Mouse (Mus musculus) embryonic facial prominence, embryonic 10.5 days (tissue): Measurements from ENCODE around the gene Leo1. TPM values are rescaled to one million over a fixed set of nuclear protein-coding genes. Genes with fewer than 3 reads are reported as not detected.

Source experiments
- DNase-seq: peaks from one replicate; pipeline ENCODE4 v3.0.0-alpha.2; 2017; ENCODE audit warnings: low spot score
- H3K27ac ChIP-seq: fragments of 300-500 bp; sonication (generic); replicated peaks from 2 replicates; pipeline ENCODE4 v1.5.1; 2016; ENCODE audit warnings: mild to moderate bottlenecking
- H3K27me3 ChIP-seq: fragments of 300-500 bp; sonication (generic); replicated peaks from 2 replicates; pipeline ENCODE4 v1.6.1; 2016; ENCODE audit warnings: low read depth, mild to moderate bottlenecking; ENCODE audit not compliant: poor library complexity, severe bottlenecking
- H3K36me3 ChIP-seq: fragments of 300-500 bp; sonication (generic); replicated peaks from 2 replicates; pipeline ENCODE4 v1.6.1; 2016; ENCODE audit warnings: mild to moderate bottlenecking, moderate library complexity
- H3K4me1 ChIP-seq: fragments of 300-500 bp; sonication (generic); 2 replicates; pipeline ENCODE4 v1.6.1; 2016
- H3K4me3 ChIP-seq: fragments of 300-500 bp; sonication (generic); 2 replicates; pipeline ENCODE4 v1.5.1; 2016; ENCODE audit warnings: mild to moderate bottlenecking, moderate library complexity
- H3K9me3 ChIP-seq: fragments of 300-500 bp; sonication (generic); 2 replicates; pipeline ENCODE4 v1.6.1; 2016; ENCODE audit warnings: mild to moderate bottlenecking
- WGBS: fragments of 180-500 bp; shearing (Covaris S2); methylation state at CpG from one replicate; pipeline ENCODE4 v1.1.7; 2016; 5-methylcytosine and 5-hydroxymethylcytosine counted together
- polyA plus RNA-seq: library from polyadenylated mRNA; unstranded; fragments of >200 nt; fragmentation: Nextera tagmentation; extraction: Ambion mirVana; gene quantifications from 2 replicates; pipeline ENCODE4 v1.2.1, GENCODE M21; 2016

Leo1 gene
- 53.9 and 57.7 TPM in 2 replicates for polyA plus RNA-seq

- peaks cover 22% of the 10 kb centered on the region for H3K36me3 ChIP-seq
- peak within 1 kb of the TSS; percentile 97 for H3K27ac ChIP-seq
- H3K4me1 ChIP-seq, result peaks cover 18% of the 10 kb centered on the region
- H3K9me3 ChIP-seq, result no peaks in the 10 kb centered on the region
- H3K4me3 ChIP-seq, result peak within 1 kb of the TSS; percentile 99
- 1% methylated on average over 45 of the region's 45 CpGs for WGBS
- DNase-seq, result peak; percentile 93
- no peaks in the 10 kb centered on the region for H3K27me3 ChIP-seq
Measured at GRCm38 (mm10) chr9:75440796-75441666, at the start of gene Leo1. TSS of gene Leo1 (plus strand) at chr9:75441524.

- Histone ChIP-seq H3K4me3 (no peak overlapping the region), H3K27ac (no peak overlapping the region), H3K36me3 (peaks cover 100% of the 10 kb centered on the region), H3K27me3 (no peaks in the 10 kb centered on the region), H3K4me1 (no peaks in the 10 kb centered on the region), H3K9me3 (no peaks in the 10 kb centered on the region)
- WGBS, result 84% methylated on average over 12 of the region's 12 CpGs
- DNase-seq, result no peak
Measured at GRCm38 (mm10) chr9:75393251-75393650, 48.1 kb upstream of the Leo1 start.

GRCm38 (mm10) chr9:75395971-75396370 lies 45.4 kb upstream of the Leo1 start:
- no peak for DNase-seq
- Histone ChIP-seq H3K27ac (no peak overlapping the region), H3K36me3 (peaks cover 86% of the 10 kb centered on the region), H3K9me3 (no peaks in the 10 kb centered on the region), H3K27me3 (no peaks in the 10 kb centered on the region), H3K4me1 (no peaks in the 10 kb centered on the region), H3K4me3 (no peak overlapping the region)
- 92% methylated on average over 6 of the region's 6 CpGs for WGBS

- WGBS, result 91% methylated on average over 4 of the region's 4 CpGs
Measured at GRCm38 (mm10) chr9:75399069-75399468, 42.3 kb upstream of the Leo1 start.

GRCm38 (mm10) chr9:75400639-75401038 lies 40.7 kb upstream of the Leo1 start:
- no peak overlapping the region for H3K4me3 ChIP-seq
- H3K27me3 ChIP-seq, result no peaks in the 10 kb centered on the region
- H3K9me3 ChIP-seq, result no peaks in the 10 kb centered on the region
- H3K36me3 ChIP-seq, result peaks cover 39% of the 10 kb centered on the region
- no peak overlapping the region for H3K27ac ChIP-seq
- no peak for DNase-seq
- 87% methylated on average over 5 of the region's 5 CpGs for WGBS
- peaks cover 27% of the 10 kb centered on the region for H3K4me1 ChIP-seq

More at GRCm38 (mm10) chr9:75399069-75399468, 42.3 kb upstream of the Leo1 start:
- H3K27me3 ChIP-seq, result no peaks in the 10 kb centered on the region
- peaks cover 55% of the 10 kb centered on the region for H3K36me3 ChIP-seq
- H3K9me3 ChIP-seq, result no peaks in the 10 kb centered on the region
- H3K27ac ChIP-seq, result no peak overlapping the region
- peaks cover 18% of the 10 kb centered on the region for H3K4me1 ChIP-seq
- H3K4me3 ChIP-seq, result no peak overlapping the region
- no peak for DNase-seq

GRCm38 (mm10) chr9:75401593-75402504 lies 39.5 kb upstream of the Leo1 start:
- Histone ChIP-seq H3K9me3 (no peaks in the 10 kb centered on the region), H3K4me1 (peaks cover 38% of the 10 kb centered on the region), H3K36me3 (peaks cover 32% of the 10 kb centered on the region), H3K4me3 (no peak overlapping the region), H3K27me3 (no peaks in the 10 kb centered on the region), H3K27ac (no peak overlapping the region)
- DNase-seq, result no peak
- WGBS, result 87% methylated on average over 20 of the region's 20 CpGs

- H3K27ac ChIP-seq, result no peak overlapping the region
- H3K27me3 ChIP-seq, result no peaks in the 10 kb centered on the region
- H3K36me3 ChIP-seq, result peaks cover 15% of the 10 kb centered on the region
- DNase-seq, result no peak
- WGBS, result 83% methylated on average over 3 of the region's 3 CpGs
- H3K4me3 ChIP-seq, result no peak overlapping the region
- no peaks in the 10 kb centered on the region for H3K9me3 ChIP-seq
- peaks cover 54% of the 10 kb centered on the region for H3K4me1 ChIP-seq
Measured at GRCm38 (mm10) chr9:75403520-75403919, 37.8 kb upstream of the Leo1 start.

GRCm38 (mm10) chr9:75406121-75406520 lies 35.2 kb upstream of the Leo1 start:
- no peak overlapping the region for H3K4me3 ChIP-seq
- H3K27ac ChIP-seq, result no peak overlapping the region
- 0 out of 2 replicates have a peak, but pooled peaks cover 5% of the 10 kb centered on the region for H3K36me3 ChIP-seq
- no peak for DNase-seq
- H3K9me3 ChIP-seq, result no peaks in the 10 kb centered on the region
- WGBS, result 95% methylated on average over 2 of the region's 2 CpGs
- H3K27me3 ChIP-seq, result no peaks in the 10 kb centered on the region
- H3K4me1 ChIP-seq, result peaks cover 67% of the 10 kb centered on the region

GRCm38 (mm10) chr9:75407803-75408202 lies 33.5 kb upstream of the Leo1 start:
- peaks cover 62% of the 10 kb centered on the region for H3K4me1 ChIP-seq
- DNase-seq, result peak; percentile 37
- H3K4me3 ChIP-seq, result peak overlapping the region; percentile 96
- H3K27ac ChIP-seq, result no peak overlapping the region
- no peaks in the 10 kb centered on the region for H3K27me3 ChIP-seq
- H3K9me3 ChIP-seq, result no peaks in the 10 kb centered on the region
- WGBS, result 19% methylated on average over 10 of the region's 10 CpGs
- 0 out of 2 replicates have a peak, but pooled peaks cover 5% of the 10 kb centered on the region for H3K36me3 ChIP-seq

- Histone ChIP-seq H3K4me1 (peaks cover 59% of the 10 kb centered on the region), H3K9me3 (no peaks in the 10 kb centered on the region), H3K4me3 (peak overlapping the region; percentile 96), H3K36me3 (0 out of 2 replicates have a peak, but pooled peaks cover 5% of the 10 kb centered on the region), H3K27me3 (no peaks in the 10 kb centered on the region), H3K27ac (peak overlapping the region; percentile 99)
- 7% methylated on average over 11 of the region's 11 CpGs for whole genome bisulfite sequencing
- no peak for DNase-seq
Measured at GRCm38 (mm10) chr9:75408204-75408826, 33.0 kb upstream of the Leo1 start.

- Histone ChIP-seq H3K4me3 (peak overlapping the region; percentile 96), H3K27me3 (no peaks in the 10 kb centered on the region), H3K36me3 (0 out of 2 replicates have a peak, but pooled peaks cover 5% of the 10 kb centered on the region), H3K9me3 (no peaks in the 10 kb centered on the region), H3K4me1 (peaks cover 59% of the 10 kb centered on the region), H3K27ac (peak overlapping the region; percentile 99)
- under 1% methylated on average over 87 of the region's 90 CpGs for WGBS
- peak; percentile 78 for DNase-seq
Measured at GRCm38 (mm10) chr9:75409031-75409851, 32.1 kb upstream of the Leo1 start.
